Mouse (Mus musculus): ENCODE results near the gene 4921539E11Rik. TPM values are rescaled to one million over a fixed set of nuclear protein-coding genes. Genes with fewer than 3 reads are reported as not detected.

4921539E11Rik gene
- total and polyA plus RNA-seq, 3 experiments: not detected

GRCm38 (mm10) chr4:103315861-103316260 lies 25.2 kb upstream of the 4921539E11Rik start:
- Histone ChIP-seq H3K36me3 (ENCODE audit: control insufficient read depth, insufficient read depth, low read length) (peaks cover 2% of the 10 kb centered on the region; the same call in 1 of the 2 replicates), H3K27me3 (ENCODE audit: control insufficient read depth, insufficient read depth, low read length) (no peaks in the 10 kb centered on the region), H3K4me1 (ENCODE audit: control insufficient read depth, insufficient read depth, low read length) (no peaks in the 10 kb centered on the region), H3K79me2 (replicated peaks; ENCODE audit: control insufficient read depth, insufficient read depth, low read length) (no peaks in the 10 kb centered on the region), H3K9ac (ENCODE audit: low read depth, low read length) (no peak overlapping the region), H3K27ac (no peak overlapping the region), H3K4me3 (no peak overlapping the region)
- intact Hi-C loops (cut with DNase I): no loop called here
- DNase-seq: no peak
- no peak for TF ChIP-seq POLR2A (IDR thresholded peaks at IDR 0.05; ENCODE audit: insufficient read depth, low read depth, low read length)
- no peak for TF ChIP-seq CTCF (IDR thresholded peaks at IDR 0.05)
- no peak for TF ChIP-seq EP300 (IDR thresholded peaks at IDR 0.05; ENCODE audit: insufficient read depth, low read depth, low read length)
- 98% methylated on average over 4 of the region's 4 CpGs for WGBS

- Histone ChIP-seq H3K4me3 (peak overlapping the region; percentile 60), H3K4me1 (ENCODE audit: control insufficient read depth, insufficient read depth, low read length) (no peaks in the 10 kb centered on the region), H3K9ac (ENCODE audit: low read depth, low read length) (no peak overlapping the region), H3K27me3 (ENCODE audit: control insufficient read depth, insufficient read depth, low read length) (no peaks in the 10 kb centered on the region), H3K36me3 (ENCODE audit: control insufficient read depth, insufficient read depth, low read length) (no peaks in the 10 kb centered on the region), H3K79me2 (replicated peaks; ENCODE audit: control insufficient read depth, insufficient read depth, low read length) (no peaks in the 10 kb centered on the region), H3K27ac (peak overlapping the region; percentile 99)
- 55% methylated on average over 3 of the region's 3 CpGs for WGBS
- no peak for DNase-seq
- TF ChIP-seq CTCF (IDR thresholded peaks at IDR 0.05): no peak
- TF ChIP-seq EP300 (IDR thresholded peaks at IDR 0.05; ENCODE audit: insufficient read depth, low read depth, low read length): no peak
- intact Hi-C loops (cut with DNase I): loop anchor here (5.0 kb wide), 1 partner anchor 202 kb away; the partner anchor contains the start of genes Mier1 and Wdr78
Observed at GRCm38 (mm10) chr4:103314526-103314910, 23.9 kb upstream of the 4921539E11Rik start.

GRCm38 (mm10) chr4:103313587-103314525 lies 23.2 kb upstream of the 4921539E11Rik start, which contains the start of gene Oma1:
Gene Oma1 (plus strand): TSS chr4:103313812.
- Histone ChIP-seq H3K79me2 (replicated peaks; ENCODE audit: control insufficient read depth, insufficient read depth, low read length) (no peaks in the 10 kb centered on the region), H3K27me3 (ENCODE audit: control insufficient read depth, insufficient read depth, low read length) (no peaks in the 10 kb centered on the region), H3K27ac (peak within 1 kb of the TSS; percentile 99), H3K9ac (ENCODE audit: low read depth, low read length) (peak within 1 kb of the TSS; percentile 84), H3K36me3 (ENCODE audit: control insufficient read depth, insufficient read depth, low read length) (no peaks in the 10 kb centered on the region), H3K4me1 (ENCODE audit: control insufficient read depth, insufficient read depth, low read length) (no peaks in the 10 kb centered on the region), H3K4me3 (peak within 1 kb of the TSS; percentile 60)
- peak; percentile 79; the same call in 1 of the 2 replicates for TF ChIP-seq EP300 (IDR thresholded peaks at IDR 0.05; ENCODE audit: insufficient read depth, low read depth, low read length)
- TF ChIP-seq POLR2A (IDR thresholded peaks at IDR 0.05; ENCODE audit: insufficient read depth, low read depth, low read length): peak; percentile 43; the same call in 1 of the 2 replicates
- TF ChIP-seq CTCF (IDR thresholded peaks at IDR 0.05): peak; percentile 86
- intact Hi-C loops (cut with DNase I): loop anchor here (1.0 to 5.0 kb wide), 3 partner anchors 32 to 202 kb away; partner anchors contain the start of genes Mier1 and Wdr78
- WGBS: under 1% methylated on average over 61 of the region's 61 CpGs
- DNase-seq: peak; percentile 98 to 99

- WGBS: 90% methylated on average over 1 of the region's 1 CpGs
- Histone ChIP-seq H3K4me1 (ENCODE audit: control insufficient read depth, insufficient read depth, low read length) (no peaks in the 10 kb centered on the region), H3K9ac (ENCODE audit: low read depth, low read length) (no peak overlapping the region), H3K27ac (no peak overlapping the region), H3K36me3 (ENCODE audit: control insufficient read depth, insufficient read depth, low read length) (no peaks in the 10 kb centered on the region), H3K79me2 (replicated peaks; ENCODE audit: control insufficient read depth, insufficient read depth, low read length) (no peaks in the 10 kb centered on the region), H3K4me3 (no peak overlapping the region), H3K27me3 (ENCODE audit: control insufficient read depth, insufficient read depth, low read length) (no peaks in the 10 kb centered on the region)
- intact Hi-C loops (cut with DNase I): no loop called here
- no peak for DNase-seq
- TF ChIP-seq EP300 (IDR thresholded peaks at IDR 0.05; ENCODE audit: insufficient read depth, low read depth, low read length) (no peak), CTCF (IDR thresholded peaks at IDR 0.05) (no peak), POLR2A (IDR thresholded peaks at IDR 0.05; ENCODE audit: insufficient read depth, low read depth, low read length) (no peak)
Observed at GRCm38 (mm10) chr4:103303851-103304250, 13.2 kb upstream of the 4921539E11Rik start.

- DNase-seq: no peak
- TF ChIP-seq POLR2A (IDR thresholded peaks at IDR 0.05; ENCODE audit: insufficient read depth, low read depth, low read length) (no peak), CTCF (IDR thresholded peaks at IDR 0.05) (peak; percentile 36)
- Histone ChIP-seq H3K36me3 (ENCODE audit: control insufficient read depth, insufficient read depth, low read length) (no peaks in the 10 kb centered on the region), H3K4me1 (ENCODE audit: control insufficient read depth, insufficient read depth, low read length) (no peaks in the 10 kb centered on the region), H3K79me2 (replicated peaks; ENCODE audit: control insufficient read depth, insufficient read depth, low read length) (no peaks in the 10 kb centered on the region), H3K27ac (no peak overlapping the region), H3K4me3 (no peak overlapping the region), H3K9ac (ENCODE audit: low read depth, low read length) (no peak overlapping the region), H3K27me3 (ENCODE audit: control insufficient read depth, insufficient read depth, low read length) (peaks cover 1% of the 10 kb centered on the region; the same call in 1 of the 2 replicates)
- intact Hi-C loops (cut with DNase I): no loop called here
- 54% methylated on average over 10 of the region's 10 CpGs for WGBS
Observed at GRCm38 (mm10) chr4:103299342-103299741, 8.7 kb upstream of the 4921539E11Rik start.

- H3K4me1 ChIP-seq (ENCODE audit: control insufficient read depth, insufficient read depth, low read length): no peaks in the 10 kb centered on the region
- 70% methylated on average over 7 of the region's 7 CpGs for WGBS
- H3K4me3 ChIP-seq: no peak overlapping the region
- no peaks in the 10 kb centered on the region for H3K36me3 ChIP-seq (ENCODE audit: control insufficient read depth, insufficient read depth, low read length)
- H3K9ac ChIP-seq (ENCODE audit: low read depth, low read length): no peak overlapping the region
- TF ChIP-seq EP300 (IDR thresholded peaks at IDR 0.05; ENCODE audit: insufficient read depth, low read depth, low read length) (no peak), POLR2A (IDR thresholded peaks at IDR 0.05; ENCODE audit: insufficient read depth, low read depth, low read length) (no peak), CTCF (IDR thresholded peaks at IDR 0.05) (no peak)
- intact Hi-C loops (cut with DNase I): no loop called here
- H3K27ac ChIP-seq: no peak overlapping the region
- H3K79me2 ChIP-seq (replicated peaks; ENCODE audit: control insufficient read depth, insufficient read depth, low read length): no peaks in the 10 kb centered on the region
- no peak for DNase-seq
- no peaks in the 10 kb centered on the region for H3K27me3 ChIP-seq (ENCODE audit: control insufficient read depth, insufficient read depth, low read length)
Observed at GRCm38 (mm10) chr4:103288342-103288741, 2.3 kb downstream of the 4921539E11Rik start.
